8 mouse cellular contexts compared by ENCODE assay signal in the genomic region with DNA sequence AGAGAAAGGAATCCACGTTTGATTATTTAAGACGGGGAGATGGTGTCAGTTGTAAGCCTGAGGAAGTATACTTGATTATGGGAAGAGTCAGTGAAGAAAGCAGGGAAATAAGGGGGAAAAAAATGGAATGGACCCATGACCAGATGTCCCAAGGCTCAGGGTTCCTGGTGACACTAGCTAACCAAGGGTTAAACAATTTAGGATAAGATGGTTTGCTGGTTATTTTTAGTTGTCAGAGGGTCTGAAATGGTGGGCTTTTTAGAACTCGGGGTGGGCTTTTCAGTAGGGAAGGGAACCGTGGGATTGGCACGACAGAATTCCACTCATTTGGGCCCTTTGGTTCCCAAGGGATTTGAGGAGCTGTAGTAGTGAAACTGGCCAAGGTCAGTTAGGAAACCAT. TPM values are rescaled to one million over a fixed set of nuclear protein-coding genes. Genes with fewer than 3 reads are reported as not detected.
DNase-seq lines count a peak whose midpoint lies in the region; ATAC-seq and TF ChIP-seq lines count a peak whose summit lies in the region.

No protein-coding gene starts in this region.

- H3K4me3 ChIP-seq in testis, adult 2 months (ENCODE audit: control insufficient read depth, low read depth, low read length) = peak overlapping the region; percentile 97
- H3K4me3 ChIP-seq in limb, embryonic 14.5 days (replicated peaks; ENCODE audit: low read length) = peak overlapping the region; percentile 99
- H3K4me3 ChIP-seq in stomach, postnatal 0 days (ENCODE audit: low read depth, low read length) = peak overlapping the region; percentile 98

- H3K9me3 ChIP-seq in limb, embryonic 14.5 days (ENCODE audit: control insufficient read depth, low read length) = no peaks in the 10 kb centered on the region
- no peaks in the 10 kb centered on the region for H3K9me3 ChIP-seq in stomach, postnatal 0 days (ENCODE audit: control insufficient read depth, low read length)

- no peak for TF ChIP-seq CTCF in testis, adult 2 months (IDR thresholded peaks at IDR 0.05; ENCODE audit: control insufficient read depth, insufficient read depth, insufficient replicate concordance, low read depth, low read length)
- no peak for TF ChIP-seq CTCF in stomach, postnatal 0 days (IDR thresholded peaks at IDR 0.05; ENCODE audit: low read depth)

- peaks cover 19% of the 10 kb centered on the region for H3K4me1 ChIP-seq in testis, adult 2 months (ENCODE audit: control insufficient read depth, insufficient read depth, low read length)
- peaks cover 34% of the 10 kb centered on the region for H3K4me1 ChIP-seq in limb, embryonic 14.5 days (ENCODE audit: control insufficient read depth, insufficient read depth, low read length)
- peaks cover 3% of the 10 kb centered on the region; the same call in 1 of the 2 replicates for H3K4me1 ChIP-seq in stomach, postnatal 0 days (replicated peaks; ENCODE audit: control insufficient read depth, insufficient read depth)

- WGBS in limb, embryonic 14.5 days = 2% methylated on average over 5 of the region's 5 CpGs
- 3% methylated on average over 5 of the region's 5 CpGs for WGBS in stomach, postnatal 0 days

- peak overlapping the region; percentile 97 for H3K9ac ChIP-seq in limb, embryonic 14.5 days (ENCODE audit: low read depth, low read length, severe bottlenecking)
- H3K9ac ChIP-seq in stomach, postnatal 0 days (ENCODE audit: low read length) = peak overlapping the region; percentile 98

- H3K36me3 ChIP-seq in testis, adult 2 months (ENCODE audit: control insufficient read depth, insufficient read depth, low read length) = no peaks in the 10 kb centered on the region; the same call in 1 of the 2 replicates
- peaks cover under 1% of the 10 kb centered on the region for H3K36me3 ChIP-seq in limb, embryonic 14.5 days (ENCODE audit: control insufficient read depth, insufficient read depth, low read length)
- H3K36me3 ChIP-seq in stomach, postnatal 0 days (ENCODE audit: control insufficient read depth, insufficient read depth, low read length) = no peaks in the 10 kb centered on the region

- no peak for TF ChIP-seq EP300 in stomach, postnatal 0 days (optimal IDR thresholded peaks at IDR 0.05)

- peak overlapping the region; percentile 81; the same call in 1 of the 2 replicates for H3K27ac ChIP-seq in testis, adult 2 months (ENCODE audit: control insufficient read depth, insufficient read depth, low read depth, low read length)
- 0 out of 2 replicates have a peak overlapping the region, but pooled peaks have one; percentile 83 for H3K27ac ChIP-seq in limb, embryonic 14.5 days (replicated peaks; ENCODE audit: low read depth, low read length)
- peak overlapping the region; percentile 96 for H3K27ac ChIP-seq in stomach, postnatal 0 days (replicated peaks)

- TF ChIP-seq POLR2A in testis, adult 2 months (IDR thresholded peaks at IDR 0.05; ENCODE audit: control insufficient read depth, low read depth, low read length) = no peak
- TF ChIP-seq POLR2A in limb, embryonic 14.5 days (IDR thresholded peaks at IDR 0.05; ENCODE audit: borderline replicate concordance, extremely low read depth, insufficient read depth, insufficient read length) = no peak

- peak overlapping the region; percentile 81 for H3K4me2 ChIP-seq in limb, embryonic 14.5 days (replicated peaks; ENCODE audit: low read depth, low read length, severe bottlenecking)
- H3K4me2 ChIP-seq in stomach, postnatal 0 days (replicated peaks; ENCODE audit: low read depth) = peak overlapping the region; percentile 79

- H3K27me3 ChIP-seq in testis, adult 2 months (ENCODE audit: control insufficient read depth, insufficient read depth, low read length) = no peaks in the 10 kb centered on the region
- H3K27me3 ChIP-seq in limb, embryonic 14.5 days (ENCODE audit: control insufficient read depth, insufficient read depth, low read length) = no peaks in the 10 kb centered on the region
- H3K27me3 ChIP-seq in stomach, postnatal 0 days (ENCODE audit: control insufficient read depth, insufficient read depth, low read length) = no peaks in the 10 kb centered on the region

- peak; percentile 57 for DNase-seq in cerebellum, adult 9-10 months
- DNase-seq in cerebellum, adult 8-10 months = no peak
- DNase-seq in testis, postnatal 14 days (ENCODE audit: low spot score) = no peak
- no peak for DNase-seq in limb, embryonic 14.5 days (ENCODE audit: low spot score)
- no peak for DNase-seq in stomach, postnatal 0 days (ENCODE audit: low spot score)
- DNase-seq in layer of hippocampus, adult 9-11 months = no peak
- DNase-seq in layer of hippocampus, adult 11-12 months (ENCODE audit: low spot score) = no peak

- no peak for ATAC-seq in limb, embryonic 14.5 days (ENCODE audit: low FRiP score, low read depth)
- ATAC-seq in stomach, postnatal 0 days (ENCODE audit: low FRiP score, low TSS enrichment) = no peak

RNA-seq across cellular contexts. Expression of a gene that starts 1.0 kb away (rescaled TPM):
- polyA plus RNA-seq in testis, adult 2 months (2012; rRNA removed) = 30.1 and 30.4 TPM in 2 replicates
- polyA plus RNA-seq in limb, embryonic 14.5 days (2012; rRNA removed) = 23.9 and 26.7 TPM in 2 replicates
- polyA plus RNA-seq in limb, embryonic 14.5 days (2014; fragmentation: Nextera tagmentation; extraction: Ambion mirVana) = 13.7 and 15.1 TPM in 2 replicates
- 6.6 and 6.8 TPM in 2 replicates for polyA plus RNA-seq in stomach, postnatal 0 days (2015; fragmentation: Nextera tagmentation; extraction: Ambion mirVana)

RNA-seq across cellular contexts. Expression of a gene that starts 1.1 kb away (rescaled TPM):
- 210 and 246 TPM in 2 replicates for polyA plus RNA-seq in testis, adult 2 months (2012; rRNA removed)
- polyA plus RNA-seq in limb, embryonic 14.5 days (2012; rRNA removed) = 70.1 and 87.2 TPM in 2 replicates
- polyA plus RNA-seq in limb, embryonic 14.5 days (2014; fragmentation: Nextera tagmentation; extraction: Ambion mirVana) = 174 and 175 TPM in 2 replicates
- 70.8 and 79.0 TPM in 2 replicates for polyA plus RNA-seq in stomach, postnatal 0 days (2015; fragmentation: Nextera tagmentation; extraction: Ambion mirVana)

RNA-seq across cellular contexts. Expression of a gene that starts 58.6 kb away (rescaled TPM):
- polyA plus RNA-seq in testis, adult 2 months (2012; rRNA removed) = 350 and 414 TPM in 2 replicates
- polyA plus RNA-seq in limb, embryonic 14.5 days (2012; rRNA removed) = 121 and 190 TPM in 2 replicates
- 56.1 and 58.7 TPM in 2 replicates for polyA plus RNA-seq in limb, embryonic 14.5 days (2014; fragmentation: Nextera tagmentation; extraction: Ambion mirVana)
- 41.0 and 46.1 TPM in 2 replicates for polyA plus RNA-seq in stomach, postnatal 0 days (2015; fragmentation: Nextera tagmentation; extraction: Ambion mirVana)
